Mouse (Mus musculus) naive thymus-derived CD4-positive, alpha-beta T cell, adult 5 months (primary cell): ENCODE results near the gene Fpr2. TPM values are rescaled to one million over a fixed set of nuclear protein-coding genes. Genes with fewer than 3 reads are reported as not detected.

ENCODE experiments used
- polyA plus RNA-seq: library from polyadenylated mRNA; unstranded; fragments of 100-300 nt; shearing (Covaris generic); gene quantifications from one replicate; pipeline ENCODE4 v1.2.1, GENCODE M21; 2017

The Fpr2 gene
- not detected for polyA plus RNA-seq

DNA sequence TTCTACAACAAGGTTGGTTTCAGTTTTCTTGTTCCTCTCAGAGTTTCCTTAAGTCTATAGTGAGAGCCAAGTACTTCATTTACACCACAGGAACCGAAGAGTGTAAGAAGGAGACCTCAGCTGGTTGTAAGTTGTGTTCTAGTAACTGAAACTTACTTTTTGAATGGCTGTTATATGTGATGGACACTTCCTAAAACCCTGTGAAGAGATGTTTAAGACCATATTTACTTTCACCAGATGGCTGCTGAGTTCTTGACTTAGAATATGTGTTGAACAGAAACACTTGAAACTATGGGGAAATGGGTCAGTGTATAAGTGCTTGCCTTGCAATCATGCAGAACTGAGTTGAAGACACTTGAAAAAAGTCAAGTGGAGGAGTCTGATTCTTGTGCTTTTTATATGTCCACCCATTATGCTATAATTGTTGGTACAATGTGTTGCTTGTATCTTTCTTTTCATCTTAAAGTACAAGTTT is at the start of gene Fpr2, which contains the start of gene Fpr3:
Gene Fpr2, plus strand, starts transcription at position 51 of the 475 bp plus-strand sequence.
Gene Fpr3, plus strand, starts transcription at position 79 of the 475 bp plus-strand sequence.

GRCm38 (mm10) chr17:17855064-17855838 is 32.4 kb upstream of the Fpr2 start, which contains the start of gene Has1:
Has1 (minus strand) TSS chr17:17855205.

GRCm38 (mm10) chr17:17883840-17884239 is 3.8 kb upstream of the Fpr2 start, which contains the start of gene Fpr1:
Fpr1 (minus strand) TSS chr17:17883940.

Other genes starting within 250 kb of the Fpr2 start
- not detected for gene Vmn2r90, start 184.1 kb upstream of the Fpr2 start, polyA plus RNA-seq
- gene Spaca6, start 60.7 kb upstream of the Fpr2 start, polyA plus RNA-seq, result 3.5 TPM
- not detected for gene Has1, start 32.6 kb upstream of the Fpr2 start, polyA plus RNA-seq
- gene Fpr1, start 3.9 kb upstream of the Fpr2 start, polyA plus RNA-seq, result not detected
- gene Fpr3, start within 50 bp of the Fpr2 start, polyA plus RNA-seq, result not detected
- gene Fpr-rs4, start 133.9 kb downstream of the Fpr2 start, polyA plus RNA-seq, result not detected
- not detected for gene Vmn2r124, start 161.6 kb downstream of the Fpr2 start, polyA plus RNA-seq
- not detected for gene Vmn2r91, start 197.2 kb downstream of the Fpr2 start, polyA plus RNA-seq